ENCODE assay signal across 8 mouse cellular contexts in genomic region chr2:106692405-106692782, GRCm38 (mm10). TPM values are rescaled to one million over a fixed set of nuclear protein-coding genes. Genes with fewer than 3 reads are reported as not detected.
DNase-seq lines count a peak whose midpoint lies in the region; ATAC-seq and TF ChIP-seq lines count a peak whose summit lies in the region.

No protein-coding gene starts in this region.

- TF ChIP-seq CTCF in lung, adult 2 months (IDR thresholded peaks at IDR 0.05; ENCODE audit: insufficient read depth, low read length) = no peak

- TF ChIP-seq POLR2A in lung, adult 2 months (IDR thresholded peaks at IDR 0.05; ENCODE audit: borderline replicate concordance, extremely low read depth, low read depth, low read length) = no peak

- H3K4me1 ChIP-seq in lung, adult 2 months (ENCODE audit: control insufficient read depth, insufficient read depth, low read length) = 0 out of 2 replicates have a peak, but pooled peaks cover 2% of the 10 kb centered on the region
- peaks cover 8% of the 10 kb centered on the region for H3K4me1 ChIP-seq in intestine, embryonic 16.5 days (ENCODE audit: control insufficient read depth, insufficient read depth, low read length)
- peaks cover 37% of the 10 kb centered on the region for H3K4me1 ChIP-seq in neural tube, embryonic 15.5 days

- H3K27ac ChIP-seq in intestine, embryonic 16.5 days (ENCODE audit: low read length) = no peak overlapping the region
- H3K27ac ChIP-seq in neural tube, embryonic 15.5 days (replicated peaks) = peak overlapping the region; percentile 94

- H3K27me3 ChIP-seq in intestine, embryonic 16.5 days (replicated peaks; ENCODE audit: control insufficient read depth, insufficient read depth, low read length) = no peaks in the 10 kb centered on the region
- no peaks in the 10 kb centered on the region for H3K27me3 ChIP-seq in neural tube, embryonic 15.5 days (replicated peaks)

- peak; percentile 74 for DNase-seq in adrenal gland, adult 2 months
- DNase-seq in adrenal gland, adult 18-20 months (ENCODE audit: low spot score in 2 of 2) = no peak
- peak; percentile 25 for DNase-seq in lung, postnatal 10 days
- no peak for DNase-seq in lung, adult 2 months
- DNase-seq in urinary bladder, postnatal 25 days (ENCODE audit: low spot score) = no peak
- no peak for DNase-seq in ovary, postnatal 14 days (ENCODE audit: low spot score)

- no peak overlapping the region for H3K9ac ChIP-seq in intestine, embryonic 16.5 days (ENCODE audit: low read depth, low read length)
- peak overlapping the region; percentile 77; the same call in 1 of the 2 replicates for H3K9ac ChIP-seq in neural tube, embryonic 15.5 days (replicated peaks)

- peak overlapping the region; percentile 98 for H3K4me2 ChIP-seq in intestine, embryonic 16.5 days (ENCODE audit: low read depth, low read length)
- peak overlapping the region; percentile 89 for H3K4me2 ChIP-seq in neural tube, embryonic 15.5 days

- WGBS in lung, adult 2 months = 27% methylated on average over 14 of the region's 14 CpGs
- WGBS in intestine, embryonic 16.5 days = 9% methylated on average over 14 of the region's 14 CpGs
- WGBS in neural tube, embryonic 15.5 days = 2% methylated on average over 14 of the region's 14 CpGs

- no peak for ATAC-seq in intestine, embryonic 16.5 days
- no peak for ATAC-seq in neural tube, embryonic 15.5 days (ENCODE audit: low FRiP score)

- H3K36me3 ChIP-seq in intestine, embryonic 16.5 days (ENCODE audit: control insufficient read depth, insufficient read depth, low read length) = no peaks in the 10 kb centered on the region
- H3K36me3 ChIP-seq in neural tube, embryonic 15.5 days = no peaks in the 10 kb centered on the region

- no peaks in the 10 kb centered on the region for H3K9me3 ChIP-seq in intestine, embryonic 16.5 days (ENCODE audit: control insufficient read depth, low read length)
- no peaks in the 10 kb centered on the region for H3K9me3 ChIP-seq in neural tube, embryonic 15.5 days (replicated peaks)

- no peak overlapping the region for H3K4me3 ChIP-seq in lung, adult 2 months (replicated peaks; ENCODE audit: extremely low read depth, low read depth, low read length)
- H3K4me3 ChIP-seq in intestine, embryonic 16.5 days (ENCODE audit: low read length) = peak overlapping the region; percentile 91
- H3K4me3 ChIP-seq in neural tube, embryonic 15.5 days (replicated peaks) = peak overlapping the region; percentile 58

RNA-seq across cellular contexts. Expression of gene Mpped2, which starts 0.7 kb away (rescaled TPM):
- 10 to 100 TPM; 28.3 to 29.9 TPM for total RNA-seq in adrenal gland, adult 2 months (2021)
- polyA plus RNA-seq in adrenal gland, adult 2 months (2012; rRNA removed) = 20.6 and 23.0 TPM in 2 replicates
- 10 to 100 TPM; 18.3 to 21.9 TPM for total RNA-seq in adrenal gland, adult 18-20 months (2021)
- 2.4 and 2.7 TPM in 2 replicates for polyA plus RNA-seq in lung, adult 2 months (2012; rRNA removed)
- polyA plus RNA-seq in intestine, embryonic 16.5 days (2015; fragmentation: Nextera tagmentation; extraction: Ambion mirVana) = 17.4 and 20.2 TPM in 2 replicates
- 164 and 222 TPM in 2 replicates for polyA plus RNA-seq in neural tube, embryonic 15.5 days (2015; fragmentation: Nextera tagmentation; extraction: Ambion mirVana)

Comparison
In these comparisons a context has a peak if more than half of its experiments do, and no peak if none do; other contexts are left out.
1. DNase-seq: peak in adrenal gland, adult 2 months (single experiment) and lung, postnatal 10 days (single experiment); none in adrenal gland, adult 18-20 months (0 of 2), lung, adult 2 months (single experiment), urinary bladder, postnatal 25 days (single experiment) and ovary, postnatal 14 days (single experiment).